Mouse (Mus musculus) adrenal gland, adult 2 months (tissue): ENCODE results near the gene Trim17. TPM values are rescaled to one million over a fixed set of nuclear protein-coding genes. Genes with fewer than 3 reads are reported as not detected.

Source experiments
- DNase-seq: peaks from one replicate; pipeline ENCODE4 v3.0.0; 2021
- long read RNA-seq: library from polyadenylated mRNA; stranded (forward); transcript quantifications from one replicate; pipeline ENCODE4 v2.0.0, GENCODE M21; 2021
- polyA plus RNA-seq: library from polyadenylated mRNA; depleted of rRNA; stranded (reverse); fragments of >200 nt; gene quantifications from 2 replicates; pipeline ENCODE4 v1.2.3, GENCODE M21; 2012; rRNA removed
- total RNA-seq, 2 experiments: library from RNA; stranded (reverse); gene quantifications; 2 replicates each; pipeline ENCODE4 v1.2.3; 2021

The Trim17 gene
- total RNA-seq (under 1 TPM; 0.17 TPM), polyA plus RNA-seq (0.18 and 0.36 TPM in 2 replicates)
- long read RNA-seq, result 0 reads

DNA sequence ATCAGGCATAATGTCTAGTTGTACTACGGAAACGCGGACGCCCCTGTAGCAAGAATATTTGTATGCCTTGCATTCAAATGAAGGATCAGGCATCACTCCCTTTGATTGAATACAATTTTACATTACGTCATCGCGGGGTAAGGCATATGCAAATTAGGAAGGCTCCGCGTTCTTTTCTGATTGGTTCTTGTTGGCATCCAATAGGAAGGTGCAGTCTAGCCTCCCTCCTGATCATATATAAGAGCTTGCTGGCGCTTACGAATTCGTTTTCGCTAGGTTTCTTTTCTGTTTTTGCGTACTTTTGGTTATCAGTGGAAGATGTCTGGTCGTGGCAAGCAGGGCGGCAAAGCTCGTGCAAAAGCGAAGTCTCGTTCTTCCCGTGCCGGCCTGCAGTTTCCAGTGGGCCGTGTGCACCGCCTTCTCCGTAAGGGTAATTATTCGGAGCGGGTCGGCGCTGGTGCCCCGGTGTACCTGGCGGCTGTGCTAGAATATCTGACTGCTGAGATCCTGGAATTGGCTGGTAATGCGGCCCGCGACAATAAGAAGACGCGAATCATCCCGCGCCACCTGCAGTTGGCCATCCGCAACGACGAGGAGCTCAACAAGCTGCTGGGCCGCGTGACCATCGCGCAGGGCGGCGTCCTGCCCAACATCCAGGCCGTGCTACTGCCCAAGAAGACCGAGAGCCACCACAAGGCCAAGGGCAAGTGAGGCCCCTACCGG lies at the start of gene Trim17, which contains the start of gene Hist3h2a:
TSS of gene Trim17 (plus strand) at position 266 of the 723 bp plus-strand sequence.
TSS of gene Hist3h2a (plus strand) at position 266 of the 723 bp plus-strand sequence.
- DNase-seq, result peak; percentile 89

DNA sequence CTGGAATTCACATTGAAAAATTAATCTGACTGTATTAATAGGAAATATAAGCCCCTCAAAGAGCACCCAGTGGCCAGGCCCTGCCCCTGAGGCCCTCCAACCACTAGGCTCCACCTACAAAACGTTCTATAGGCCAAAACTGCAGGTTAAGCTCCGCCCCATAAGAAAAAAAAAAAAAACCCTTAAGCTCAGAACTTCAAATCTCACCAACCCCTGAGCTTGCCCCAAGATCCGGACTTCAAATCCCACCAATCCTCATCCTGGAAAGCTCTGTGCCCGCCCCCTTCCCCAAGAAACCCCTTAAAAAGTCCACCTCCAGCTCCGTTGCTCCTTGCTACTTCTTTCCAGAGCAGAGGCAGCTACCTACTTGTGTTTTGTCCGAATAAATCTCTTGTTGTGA lies 49.6 kb upstream of the Trim17 start:
- DNase-seq, result no peak

DNA sequence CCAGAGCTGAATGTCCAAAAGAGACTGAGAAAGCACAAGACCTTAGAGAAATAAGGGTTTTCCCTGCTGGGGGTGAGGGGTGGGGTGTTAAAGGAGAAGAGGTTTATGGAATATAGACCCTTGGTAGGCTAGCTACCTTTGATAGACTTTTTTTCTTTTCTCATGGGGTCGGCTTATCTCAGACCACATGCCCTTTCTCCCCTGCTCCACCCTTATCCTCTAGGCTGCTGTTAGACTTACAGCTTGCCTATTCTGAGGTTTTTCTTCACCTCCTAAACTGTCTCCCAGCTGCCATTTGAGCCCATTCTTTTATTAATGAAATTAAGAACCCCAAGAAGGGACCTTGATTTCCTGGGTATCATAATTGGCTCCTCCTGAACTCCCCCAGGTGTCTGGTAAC lies 40.7 kb upstream of the Trim17 start:
- no peak for DNase-seq

DNA sequence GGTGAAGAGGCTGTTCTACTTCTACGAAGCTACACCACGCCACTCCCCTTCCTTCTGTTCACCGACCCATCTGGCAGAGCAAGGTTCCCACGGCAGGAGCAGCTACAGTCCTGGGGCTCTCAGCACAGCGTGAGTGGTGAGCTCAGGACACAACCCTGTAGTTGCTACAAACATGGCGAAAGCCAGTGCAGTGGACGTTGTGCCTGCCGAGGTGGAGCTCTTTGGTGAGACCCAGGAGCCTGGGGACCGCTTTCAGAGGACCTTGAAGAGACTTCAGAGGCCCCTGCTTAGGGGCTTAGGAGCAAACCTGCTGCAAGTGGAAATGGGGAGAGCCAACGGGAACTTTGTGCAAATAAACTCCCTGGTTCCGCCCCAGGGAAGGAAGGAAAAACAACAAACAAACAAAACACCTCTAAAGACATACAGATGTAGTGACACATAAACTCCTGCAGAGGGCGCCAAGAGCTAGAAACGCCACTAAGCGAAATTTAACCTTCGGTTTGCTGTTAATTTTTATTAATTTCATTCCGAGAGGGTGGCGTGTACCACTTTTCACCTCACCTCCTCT lies 39.9 kb upstream of the Trim17 start:
- DNase-seq, result no peak

DNA sequence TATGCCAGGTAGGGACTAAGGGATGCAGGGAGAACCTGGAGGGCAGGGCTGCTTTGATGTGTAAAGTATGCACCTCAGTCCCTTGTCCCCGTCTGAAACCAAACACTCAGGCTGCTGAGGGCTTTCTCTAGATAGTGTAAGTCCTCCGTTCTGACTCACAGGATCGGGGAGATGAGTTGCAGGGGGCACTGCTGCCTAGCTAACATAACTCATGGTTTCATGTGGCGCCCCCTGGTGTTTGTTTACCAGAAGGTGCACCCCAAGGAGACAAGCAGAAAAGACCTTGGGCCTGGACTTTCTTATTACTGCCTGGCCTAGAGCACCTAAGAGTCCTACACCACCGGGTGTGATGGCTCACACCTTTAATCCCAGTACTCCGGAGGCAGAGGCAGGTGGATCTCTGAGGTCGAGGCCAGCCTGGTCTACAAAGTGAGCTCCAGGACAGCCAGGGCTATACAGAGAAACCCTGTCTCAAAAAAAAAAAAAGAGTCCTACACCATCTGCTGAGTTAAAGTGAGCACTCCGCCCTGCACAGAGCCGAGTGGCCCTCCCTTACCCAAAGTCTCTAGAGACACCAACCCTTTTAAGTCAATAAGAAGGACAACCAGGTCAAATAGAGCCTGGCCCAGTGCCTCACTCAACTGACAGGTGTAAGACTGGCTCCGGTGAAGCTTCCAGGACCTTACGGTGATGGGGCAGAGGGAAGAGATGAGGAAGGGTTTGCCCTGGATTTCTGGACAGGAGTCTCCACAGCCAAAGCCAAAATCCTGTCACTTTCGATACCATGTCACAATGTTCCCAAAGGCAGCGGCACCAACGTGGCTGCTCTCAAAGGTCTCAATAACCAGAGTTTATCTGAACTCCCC lies 37.4 kb upstream of the Trim17 start:
- DNase-seq, result peak; percentile 51

DNA sequence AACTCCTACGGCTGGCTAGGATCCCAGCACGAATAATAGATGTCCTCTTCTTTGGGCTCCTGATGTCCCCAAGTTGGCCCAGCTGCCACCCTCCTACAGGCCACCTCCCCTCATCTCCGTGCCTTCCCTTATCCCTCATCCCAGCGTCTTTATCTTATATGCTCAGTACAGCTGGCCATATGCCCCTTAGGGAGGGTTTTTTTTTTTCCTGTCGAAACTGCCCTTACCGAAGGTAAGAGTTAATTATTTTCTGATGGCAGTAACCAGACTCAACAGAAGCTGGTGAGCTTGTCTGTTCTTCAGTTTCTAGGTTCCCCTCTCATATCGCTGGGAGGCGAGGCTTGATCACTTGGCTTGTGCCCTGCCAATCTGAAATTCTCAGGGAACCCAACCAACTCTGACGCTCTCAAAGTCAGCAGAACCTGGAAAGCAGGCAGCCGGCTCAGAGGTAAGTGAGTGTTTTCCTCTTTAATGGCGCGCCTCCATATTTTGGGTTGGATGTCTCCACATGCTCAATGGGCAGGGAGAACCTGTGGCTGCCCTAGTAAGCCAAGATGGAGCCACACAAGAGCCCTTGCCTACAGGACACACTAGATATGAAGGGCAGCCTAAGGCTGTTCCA lies 36.6 kb upstream of the Trim17 start, which contains the start of gene Btnl10:
TSS of gene Btnl10 (plus strand) at position 164 of the 622 bp plus-strand sequence.
- DNase-seq, result no peak

DNA sequence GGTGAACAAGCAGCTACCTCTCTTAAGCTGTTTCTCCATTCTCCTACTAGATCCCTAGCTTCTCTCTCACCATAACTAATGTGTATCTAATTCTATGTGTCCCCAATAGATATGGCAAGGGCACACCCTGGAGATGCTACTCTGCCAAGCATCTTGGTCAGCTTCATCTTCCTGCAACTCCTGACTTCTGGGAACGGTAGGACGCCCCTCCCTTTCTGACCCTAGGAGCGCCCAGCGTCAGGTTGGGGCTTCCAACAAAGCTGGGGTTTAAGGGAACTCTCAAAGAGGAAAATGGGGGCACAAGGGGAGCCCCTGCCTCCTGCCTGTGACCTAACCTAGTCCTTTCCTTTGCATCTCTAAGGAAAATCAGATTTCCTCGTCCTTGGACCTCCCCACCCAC lies 35.7 kb upstream of the Trim17 start:
- DNase-seq, result no peak

DNA sequence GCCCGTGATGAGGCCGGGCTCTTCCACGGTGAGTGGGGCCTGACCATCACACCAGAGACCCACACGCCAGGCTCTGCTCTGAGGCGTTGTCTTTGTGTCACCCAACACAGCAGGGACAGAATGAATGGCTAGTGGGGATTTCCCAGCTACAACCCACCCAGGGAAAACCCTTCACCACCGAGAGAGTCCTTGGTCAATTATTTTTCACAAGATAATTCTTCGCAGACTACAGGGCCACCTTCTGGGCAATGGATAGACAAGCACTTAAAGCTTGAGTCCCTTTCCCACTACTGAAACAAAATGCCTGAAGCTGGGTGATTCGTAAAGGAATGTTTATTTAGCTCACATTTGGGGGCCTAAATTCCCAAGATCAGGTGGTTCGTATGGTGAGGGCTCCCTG lies 32.1 kb upstream of the Trim17 start:
- DNase-seq, result no peak

DNA sequence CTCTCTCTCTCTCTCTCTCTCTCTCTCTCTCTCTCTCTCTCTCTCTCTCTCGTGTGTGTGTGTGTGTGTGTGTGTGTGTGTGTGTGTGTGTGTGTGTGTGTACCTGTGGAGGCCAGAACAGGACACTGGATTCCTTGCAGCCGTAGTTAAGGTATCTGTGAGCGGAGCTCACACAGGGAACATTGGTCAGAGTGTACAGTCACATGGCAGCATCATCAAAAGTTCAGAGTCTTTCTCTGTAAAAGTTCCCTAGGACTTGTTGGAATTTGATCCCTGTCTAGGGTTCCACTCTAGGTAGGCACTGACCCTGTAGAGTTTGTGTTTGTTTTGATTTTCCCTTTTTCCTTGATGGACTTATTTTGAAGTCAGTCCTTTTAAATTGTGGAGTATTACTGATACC lies 27.8 kb upstream of the Trim17 start:
- no peak for DNase-seq

DNA sequence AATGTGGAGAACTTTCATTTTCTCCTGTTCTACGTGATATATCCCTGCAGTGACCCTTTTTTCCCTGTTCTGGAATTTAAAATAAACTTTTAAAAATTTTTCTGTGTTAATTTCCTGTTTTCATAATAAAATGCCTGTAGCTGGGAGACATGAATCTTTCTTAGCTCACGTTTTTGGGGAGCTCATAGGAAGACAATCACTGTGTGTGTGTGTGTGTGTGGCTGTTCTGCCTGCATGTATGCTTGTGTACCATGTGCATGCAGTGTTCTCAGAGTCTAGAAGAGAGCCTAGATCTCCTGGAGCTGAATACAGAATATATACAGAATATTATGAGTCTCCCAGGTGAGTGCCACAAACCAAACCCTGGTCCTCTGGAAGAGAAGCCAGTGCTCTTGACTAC lies 27.4 kb upstream of the Trim17 start:
- DNase-seq, result no peak

DNA sequence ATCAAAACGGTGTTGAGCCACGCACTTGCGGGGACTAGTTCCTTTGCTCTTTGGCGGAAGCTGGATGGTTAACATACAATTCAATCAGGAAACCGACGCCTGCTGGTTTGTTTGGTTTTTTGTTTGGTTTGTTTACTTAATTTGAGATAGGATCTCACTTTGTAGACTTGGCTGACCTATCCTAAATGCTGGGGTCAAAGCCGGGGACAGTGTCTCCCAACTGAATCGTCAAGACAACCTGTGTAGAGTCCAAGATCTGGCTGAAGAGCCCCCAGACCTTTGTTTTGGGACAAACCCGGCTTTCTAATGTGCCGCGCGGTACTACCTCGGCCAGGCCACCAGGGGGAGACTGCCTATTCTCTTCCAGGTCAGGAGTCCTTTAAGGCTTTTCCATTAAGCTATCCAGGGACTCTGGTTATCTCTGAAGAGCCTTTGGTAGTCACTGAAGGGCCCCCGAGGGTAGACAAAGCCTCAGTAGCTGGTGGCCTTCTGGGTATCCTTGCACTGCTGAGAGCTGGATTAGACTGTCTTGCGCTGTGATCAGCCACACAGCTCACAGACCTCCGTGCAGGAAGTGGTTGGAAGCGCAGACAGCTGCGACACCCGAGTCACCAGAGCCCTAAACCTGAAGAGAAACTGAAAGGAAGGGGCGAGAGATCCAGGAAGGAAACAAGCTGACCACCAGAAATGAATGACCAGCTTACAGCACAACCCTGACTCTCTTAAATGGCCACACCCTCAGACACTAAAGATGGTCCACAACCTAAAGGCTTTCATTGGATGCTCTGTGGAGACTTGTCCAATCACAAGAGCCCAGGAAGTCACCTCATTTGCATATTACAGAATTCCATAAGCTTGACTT lies 26.5 kb upstream of the Trim17 start:
- DNase-seq, result peak; percentile 54

DNA sequence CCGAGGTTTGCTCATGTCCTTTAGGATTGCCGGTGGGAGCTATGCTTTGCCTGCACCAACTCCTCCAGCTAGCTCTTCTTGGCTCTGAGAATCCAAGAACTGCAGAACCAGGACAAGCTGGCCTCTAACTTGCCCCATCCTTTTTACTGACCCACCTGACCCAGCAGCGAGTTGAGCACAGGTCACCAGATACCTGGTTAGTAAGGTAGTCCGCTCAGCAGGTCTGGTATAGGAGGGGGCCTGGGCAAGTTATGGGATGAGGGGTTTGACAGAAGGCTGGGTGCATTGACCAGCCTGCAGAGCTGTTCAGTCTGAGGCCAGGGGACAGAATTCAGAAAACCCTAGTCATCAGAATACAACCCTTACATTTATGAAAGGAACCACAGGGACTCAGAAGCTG lies 25.4 kb upstream of the Trim17 start:
- DNase-seq, result no peak

DNA sequence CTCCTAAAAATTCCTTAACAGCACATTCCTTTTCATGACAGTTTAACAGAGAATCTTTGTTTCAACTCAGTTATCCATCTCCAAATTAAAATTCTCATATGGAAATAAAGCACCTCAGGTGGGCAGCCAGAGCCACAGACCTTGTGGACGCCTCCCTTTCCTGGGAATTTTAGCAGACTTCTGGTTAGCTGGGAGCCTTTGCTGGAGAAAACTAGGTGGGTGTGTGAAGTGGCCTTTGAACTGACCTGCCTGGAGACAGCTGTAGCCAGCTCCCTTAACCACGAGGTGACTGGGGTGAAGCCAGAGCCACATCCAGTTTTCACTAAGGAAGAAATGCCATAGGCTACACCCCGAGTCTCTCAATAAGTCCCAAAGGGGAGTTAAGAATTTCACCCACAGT lies 24.8 kb upstream of the Trim17 start:
- no peak for DNase-seq

DNA sequence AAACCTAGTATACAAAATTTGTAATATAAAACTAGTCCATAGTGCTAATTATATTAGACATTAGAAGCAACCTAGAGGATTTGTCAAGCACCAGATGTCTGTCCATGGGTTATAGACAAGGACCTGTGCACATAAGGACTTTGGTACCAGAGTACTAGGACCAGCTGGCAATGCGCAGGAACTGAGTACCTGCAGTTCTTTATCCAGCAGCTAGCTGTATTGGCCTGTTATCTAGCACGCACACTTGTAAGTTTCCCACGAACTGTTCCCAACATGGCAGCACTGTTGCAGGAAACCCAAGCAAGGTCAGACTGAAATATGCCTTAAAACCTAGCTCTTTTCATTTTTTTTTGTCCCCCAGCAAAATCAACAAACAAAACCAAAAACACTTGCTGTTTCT lies 24.2 kb upstream of the Trim17 start:
- no peak for DNase-seq

DNA sequence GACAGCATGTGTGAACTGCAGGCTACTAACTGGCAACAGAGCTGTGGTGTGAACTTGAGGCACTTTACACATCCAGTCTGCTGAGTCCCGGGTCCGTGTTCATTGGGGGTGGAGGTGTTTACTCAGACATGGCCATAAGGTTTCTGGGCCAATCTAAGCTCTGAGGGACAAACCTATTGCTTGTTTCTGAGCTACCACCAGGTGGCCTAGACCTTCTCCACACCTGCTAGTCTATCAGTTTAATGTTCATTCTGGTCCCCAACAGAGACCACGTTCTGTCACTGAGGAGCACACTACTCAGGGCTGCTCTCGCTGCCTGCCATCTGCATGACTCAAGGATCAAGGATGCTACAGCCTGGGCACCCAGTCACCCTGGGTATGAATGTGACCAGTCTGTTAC lies 22.9 kb upstream of the Trim17 start:
- no peak for DNase-seq

DNA sequence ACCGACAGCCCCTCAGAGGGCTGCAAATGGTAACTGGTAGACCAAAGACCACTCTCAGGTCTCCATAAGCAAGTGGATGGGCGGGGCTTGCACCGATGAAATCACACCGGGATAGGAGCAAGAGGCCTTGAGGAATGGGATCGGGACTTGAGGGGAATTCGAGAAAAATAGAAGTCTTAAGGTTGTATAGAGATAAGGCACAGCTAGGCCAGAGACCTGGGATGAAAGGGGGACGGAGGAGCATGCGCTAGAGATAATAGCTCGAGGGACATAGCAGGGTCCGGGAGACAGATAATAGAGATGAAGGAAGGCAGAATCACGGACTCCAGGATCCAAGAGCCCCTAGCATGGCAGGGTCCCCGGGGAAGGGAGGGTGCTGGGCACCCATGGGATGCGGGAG lies 16.6 kb upstream of the Trim17 start:
- DNase-seq, result peak; percentile 31

DNA sequence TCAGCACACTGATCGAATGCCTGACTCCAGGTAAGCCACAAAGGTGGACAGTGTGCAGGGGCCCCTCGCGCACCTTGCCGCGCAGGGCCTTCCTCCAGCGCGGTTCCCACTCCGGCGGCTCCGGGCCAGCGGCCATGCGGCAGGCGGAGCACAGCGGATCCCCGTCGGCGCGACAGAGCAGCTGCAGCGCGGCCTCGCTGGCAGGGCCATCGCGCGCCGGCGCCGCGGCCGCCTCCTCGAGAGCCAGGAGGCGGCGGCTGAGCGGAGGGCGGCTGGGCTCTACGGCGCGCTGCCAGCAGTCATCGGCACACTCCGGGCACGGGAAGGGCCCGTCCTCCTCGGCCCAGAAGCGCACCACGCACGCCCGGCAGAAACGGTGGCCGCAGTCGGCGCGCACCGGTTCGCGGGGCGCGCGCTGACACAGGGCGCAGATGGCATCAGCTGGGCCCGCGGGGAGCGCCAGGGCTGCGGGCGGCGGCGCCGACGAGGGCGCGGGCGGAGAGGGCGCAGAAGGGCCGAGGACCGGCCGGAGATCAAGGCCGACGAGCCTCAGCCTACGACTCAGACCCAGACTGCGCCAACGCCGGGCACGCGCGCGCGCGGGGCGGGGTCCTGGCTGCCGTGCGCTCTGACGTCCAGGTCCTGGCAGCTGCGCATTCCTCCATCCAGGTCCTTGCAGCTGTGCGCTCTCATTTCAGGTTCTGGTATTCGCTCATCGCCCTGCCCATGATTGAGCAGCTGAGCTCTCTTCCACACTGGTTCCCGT lies 16.0 kb upstream of the Trim17 start, which contains the start of gene Rnf187:
TSS of gene Rnf187 (minus strand) at position 595 of the 766 bp plus-strand sequence.
- peak; percentile 96 for DNase-seq

DNA sequence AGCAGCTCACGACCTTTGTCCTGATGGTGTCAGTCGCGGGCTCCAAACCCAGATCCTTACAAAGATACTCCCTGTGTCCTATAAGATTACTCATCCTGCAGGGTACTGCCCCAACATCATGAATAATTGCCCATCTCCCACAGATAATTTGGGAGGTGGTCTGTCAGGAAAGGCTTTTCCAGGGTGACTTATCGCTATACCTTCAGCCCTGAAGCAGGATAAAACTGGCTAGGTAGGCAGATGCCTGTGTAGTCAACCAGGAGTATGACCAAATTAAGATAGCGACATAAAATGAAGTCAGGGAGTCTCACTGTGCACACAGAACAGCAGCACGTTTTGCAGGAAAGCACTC lies 15.4 kb upstream of the Trim17 start:
- no peak for DNase-seq

DNA sequence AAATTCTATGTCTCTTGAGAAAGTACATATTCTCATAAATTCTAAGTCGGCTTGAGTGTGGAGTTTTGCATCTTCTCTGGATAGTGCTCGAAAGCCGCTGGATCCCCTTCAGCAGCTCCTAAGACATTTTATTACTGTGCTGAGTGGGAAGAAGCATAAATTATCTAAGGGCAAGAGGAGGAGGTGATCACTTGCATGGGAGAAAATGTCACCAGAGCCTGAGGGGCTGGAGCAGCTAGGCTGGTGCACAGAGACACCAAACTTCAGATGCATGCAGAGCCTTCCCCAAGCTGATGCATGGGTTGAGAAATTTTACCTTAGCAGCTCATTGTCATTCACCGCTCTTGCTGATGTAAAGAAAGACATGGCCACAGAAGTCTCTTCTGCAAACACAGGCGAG lies 10.3 kb upstream of the Trim17 start:
- DNase-seq, result no peak

DNA sequence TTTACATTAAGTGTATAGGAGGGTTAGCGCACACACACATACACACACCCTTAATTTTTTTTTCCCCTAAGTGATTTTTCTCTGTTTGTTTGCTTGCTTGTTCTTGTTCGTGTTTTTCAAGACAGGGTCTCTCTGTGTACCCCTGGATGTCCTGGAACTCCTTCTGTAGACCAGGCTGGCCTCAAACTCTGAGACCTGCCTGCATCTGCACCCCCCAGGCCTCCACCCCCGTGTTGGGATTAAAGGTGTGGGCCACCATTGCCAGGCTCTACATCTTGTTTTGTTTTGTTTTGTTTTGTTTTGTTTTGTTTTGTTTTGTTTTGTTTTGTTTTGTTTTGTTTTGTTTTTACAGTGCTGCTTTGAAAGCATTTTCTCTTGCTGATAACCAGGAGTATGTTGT lies 7.2 kb upstream of the Trim17 start:
- no peak for DNase-seq
